Mouse (Mus musculus) heart, embryonic 15.5 days (tissue): ENCODE results near the gene Tmem41b. TPM values are rescaled to one million over a fixed set of nuclear protein-coding genes. Genes with fewer than 3 reads are reported as not detected.
A peak's percentile ranks its signal among the peaks of the same experiment; 100 is the strongest.
"Not testable (repeated sequence)": the region's sequence is repeated elsewhere in the genome, so short reads cannot be mapped to it uniquely, and the experiment has no call there.

Source experiments
- ATAC-seq: fragments of 200-750 bp; cut with Nextera tagmentation; replicated peaks from 2 replicates; pipeline ENCODE4 v1.8.0; 2017; ENCODE audit warnings: low read depth, moderate TSS enrichment; ENCODE audit not compliant: insufficient number of reproducible peaks, insufficient read depth, low FRiP score
- H3K27ac ChIP-seq: fragments of 300-500 bp; sonication (generic); 2 replicates; pipeline ENCODE4 v1.5.1; 2015; ENCODE audit warnings: mild to moderate bottlenecking, inconsistent platforms
- H3K27me3 ChIP-seq: fragments of 300-500 bp; sonication (generic); 2 replicates; pipeline ENCODE4 v1.6.1; 2015; ENCODE audit warnings: inconsistent platforms
- H3K36me3 ChIP-seq: fragments of 300-500 bp; sonication (generic); 2 replicates; pipeline ENCODE4 v1.6.1; 2015; ENCODE audit warnings: mild to moderate bottlenecking, inconsistent platforms
- H3K4me1 ChIP-seq: fragments of 300-500 bp; sonication (generic); replicated peaks from 2 replicates; pipeline ENCODE4 v1.6.1; 2015; ENCODE audit warnings: inconsistent platforms
- H3K4me2 ChIP-seq: fragments of 300-500 bp; sonication (generic); 2 replicates; pipeline ENCODE4 v1.6.1; 2015; ENCODE audit warnings: inconsistent platforms, mild to moderate bottlenecking, moderate library complexity
- H3K4me3 ChIP-seq: fragments of 300-500 bp; sonication (generic); 2 replicates; pipeline ENCODE4 v1.5.1; 2015; ENCODE audit warnings: mild to moderate bottlenecking, inconsistent platforms
- H3K9ac ChIP-seq: fragments of 300-500 bp; sonication (generic); 2 replicates; pipeline ENCODE4 v1.6.1; 2015; ENCODE audit warnings: mild to moderate bottlenecking, inconsistent platforms
- H3K9me3 ChIP-seq: fragments of 300-500 bp; sonication (generic); replicated peaks from 2 replicates; pipeline ENCODE4 v1.6.1; 2016; ENCODE audit warnings: inconsistent platforms
- WGBS: fragments of 180-500 bp; shearing (Covaris S2); methylation state at CpG from one replicate; pipeline ENCODE4 v1.1.7; 2015; ENCODE audit warnings: mixed read lengths; 5-methylcytosine and 5-hydroxymethylcytosine counted together
- polyA plus RNA-seq: library from polyadenylated mRNA; unstranded; fragments of >200 nt; fragmentation: Nextera tagmentation; extraction: Ambion mirVana; gene quantifications from 2 replicates; pipeline ENCODE4 v1.2.1, GENCODE M21; 2015

The Tmem41b gene
- 44.1 and 44.6 TPM in 2 replicates for polyA plus RNA-seq

DNA sequence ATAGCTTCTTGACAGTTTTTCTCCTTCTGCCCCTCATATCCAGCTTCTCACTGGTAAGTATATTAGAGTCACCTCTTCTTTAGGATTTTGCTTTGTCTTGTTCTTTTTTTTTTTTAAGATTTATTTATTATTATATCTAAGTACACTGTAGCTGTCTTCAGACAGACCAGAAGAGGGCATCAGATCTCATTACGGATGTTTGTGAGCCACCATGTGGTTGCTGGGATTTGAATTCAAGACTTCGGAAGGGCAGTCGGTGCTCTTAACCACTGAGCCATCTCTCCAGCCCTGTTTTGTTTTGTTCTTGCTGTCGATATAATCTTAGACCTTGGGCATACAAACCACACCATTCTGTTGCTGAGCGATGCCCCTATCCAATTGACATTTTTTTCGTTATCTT, at the start of gene Tmem41b:
TSS of gene Tmem41b (minus strand) at position 155 of the 400 bp plus-strand sequence.
- H3K4me1 ChIP-seq: peaks cover 11% of the 10 kb centered on the region
- not testable (repeated sequence) for H3K27me3 ChIP-seq, ATAC-seq, H3K36me3 ChIP-seq, H3K9me3 ChIP-seq
- peak within 1 kb of the TSS; percentile 69 for H3K4me3 ChIP-seq
- H3K4me2 ChIP-seq: peak within 1 kb of the TSS; percentile 68
- WGBS: 35% methylated on average over 6 of the region's 6 CpGs
- H3K27ac ChIP-seq: peak within 1 kb of the TSS; percentile 86
- peak within 1 kb of the TSS; percentile 64 for H3K9ac ChIP-seq

DNA sequence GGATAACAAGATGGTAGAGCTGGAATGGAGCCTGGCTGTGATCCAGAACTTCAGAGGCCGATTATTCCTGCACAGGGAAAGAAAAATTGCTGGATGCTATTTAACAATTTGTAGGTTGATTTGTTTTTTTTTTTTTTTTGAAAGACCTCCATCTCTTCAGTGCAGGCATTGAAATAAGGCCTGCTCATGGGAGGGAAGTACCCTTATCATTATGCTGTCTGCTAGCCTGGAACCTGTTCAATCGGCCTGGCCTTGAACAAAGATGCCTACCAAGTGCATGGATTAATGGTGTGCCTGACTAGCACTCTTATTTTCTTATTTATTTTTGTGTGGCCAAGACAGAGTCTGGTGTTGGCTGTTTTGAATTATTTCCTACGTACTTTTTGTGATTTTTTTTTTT, 43.6 kb upstream of the Tmem41b start:
- no peak for ATAC-seq
- no peaks in the 10 kb centered on the region for H3K27me3 ChIP-seq
- no peaks in the 10 kb centered on the region for H3K9me3 ChIP-seq
- 70% methylated on average over 3 of the region's 3 CpGs for WGBS
- H3K36me3 ChIP-seq: peaks cover 37% of the 10 kb centered on the region
- H3K27ac ChIP-seq: no peak overlapping the region
- H3K4me3 ChIP-seq: no peak overlapping the region
- no peak overlapping the region for H3K9ac ChIP-seq
- H3K4me1 ChIP-seq: 0 out of 2 replicates have a peak, but pooled peaks cover 5% of the 10 kb centered on the region
- H3K4me2 ChIP-seq: no peak overlapping the region

DNA sequence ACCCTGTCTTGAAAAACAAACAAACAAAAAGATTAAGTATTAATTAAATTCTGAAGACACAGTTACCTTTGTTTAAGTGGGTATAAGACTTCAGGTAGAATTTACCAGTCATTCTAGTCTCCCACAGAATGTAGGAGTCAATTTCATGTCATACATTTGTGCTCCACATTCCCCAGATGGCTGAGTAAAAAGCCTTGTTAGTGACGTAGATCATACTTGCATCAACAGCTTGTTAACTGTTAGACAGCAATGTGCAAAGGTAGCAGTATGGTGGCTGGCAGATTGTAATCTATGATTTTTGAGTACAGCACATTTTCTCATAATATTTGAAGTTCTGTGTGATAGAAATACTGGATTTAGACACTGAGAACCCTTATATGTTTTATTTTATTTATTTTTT, 42.1 kb upstream of the Tmem41b start:
- peaks cover 33% of the 10 kb centered on the region for H3K36me3 ChIP-seq
- no peak overlapping the region for H3K4me2 ChIP-seq
- 51% methylated on average over 1 of the region's 1 CpGs for WGBS
- H3K9me3 ChIP-seq: no peaks in the 10 kb centered on the region
- no peak overlapping the region for H3K9ac ChIP-seq
- no peaks in the 10 kb centered on the region for H3K4me1 ChIP-seq
- no peaks in the 10 kb centered on the region for H3K27me3 ChIP-seq
- H3K4me3 ChIP-seq: no peak overlapping the region
- H3K27ac ChIP-seq: no peak overlapping the region
- ATAC-seq: no peak

DNA sequence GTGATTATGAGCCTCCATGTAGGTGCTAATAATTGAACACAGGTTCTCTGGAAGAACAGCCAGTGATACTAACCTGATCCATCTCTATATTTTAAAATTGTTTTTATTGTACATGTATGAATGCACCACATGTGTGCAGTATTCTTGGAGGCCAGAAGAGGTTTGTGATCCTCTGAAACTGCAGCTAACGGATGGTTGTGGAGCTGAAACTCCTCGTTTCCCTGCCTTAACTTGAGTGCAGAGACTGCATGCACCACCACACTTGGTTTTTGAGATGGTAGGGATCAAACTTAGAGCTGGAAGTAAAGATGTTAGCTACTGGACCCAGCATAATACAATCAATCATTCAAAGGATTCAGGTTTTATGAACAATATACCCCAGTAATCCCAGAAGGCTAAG, 39.9 kb upstream of the Tmem41b start:
- no peak overlapping the region for H3K4me3 ChIP-seq
- no peak overlapping the region for H3K9ac ChIP-seq
- ATAC-seq: no peak
- no peaks in the 10 kb centered on the region for H3K4me1 ChIP-seq
- no peaks in the 10 kb centered on the region for H3K9me3 ChIP-seq
- 67% methylated on average over 2 of the region's 2 CpGs for WGBS
- no peak overlapping the region for H3K4me2 ChIP-seq
- H3K36me3 ChIP-seq: peaks cover 17% of the 10 kb centered on the region
- H3K27me3 ChIP-seq: no peaks in the 10 kb centered on the region
- no peak overlapping the region for H3K27ac ChIP-seq

DNA sequence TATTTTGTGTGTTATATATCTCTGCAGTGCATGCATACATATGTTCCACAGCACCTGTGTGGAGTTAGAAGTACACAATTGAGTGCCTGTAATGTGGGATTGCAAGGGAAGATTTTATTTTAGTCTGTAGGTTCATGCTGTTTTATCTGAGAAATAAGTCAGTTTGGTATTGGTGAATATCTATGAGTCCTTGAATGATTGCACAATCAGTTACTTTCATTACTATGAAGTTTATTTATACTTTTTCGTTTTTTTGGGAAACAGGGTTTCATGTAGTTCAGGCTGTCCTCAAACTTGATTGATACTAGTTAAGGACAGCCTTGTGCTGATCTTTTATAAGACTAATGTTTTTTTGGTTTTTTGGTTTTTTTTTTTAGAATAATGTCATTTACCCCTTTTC, 36.8 kb upstream of the Tmem41b start:
- no peaks in the 10 kb centered on the region for H3K27me3 ChIP-seq
- H3K27ac ChIP-seq: no peak overlapping the region
- no peaks in the 10 kb centered on the region for H3K9me3 ChIP-seq
- H3K4me3 ChIP-seq: no peak overlapping the region
- no peaks in the 10 kb centered on the region for H3K36me3 ChIP-seq
- H3K4me1 ChIP-seq: peaks cover 8% of the 10 kb centered on the region
- ATAC-seq: no peak
- WGBS: 95% methylated on average over 1 of the region's 1 CpGs
- H3K9ac ChIP-seq: no peak overlapping the region
- no peak overlapping the region for H3K4me2 ChIP-seq

DNA sequence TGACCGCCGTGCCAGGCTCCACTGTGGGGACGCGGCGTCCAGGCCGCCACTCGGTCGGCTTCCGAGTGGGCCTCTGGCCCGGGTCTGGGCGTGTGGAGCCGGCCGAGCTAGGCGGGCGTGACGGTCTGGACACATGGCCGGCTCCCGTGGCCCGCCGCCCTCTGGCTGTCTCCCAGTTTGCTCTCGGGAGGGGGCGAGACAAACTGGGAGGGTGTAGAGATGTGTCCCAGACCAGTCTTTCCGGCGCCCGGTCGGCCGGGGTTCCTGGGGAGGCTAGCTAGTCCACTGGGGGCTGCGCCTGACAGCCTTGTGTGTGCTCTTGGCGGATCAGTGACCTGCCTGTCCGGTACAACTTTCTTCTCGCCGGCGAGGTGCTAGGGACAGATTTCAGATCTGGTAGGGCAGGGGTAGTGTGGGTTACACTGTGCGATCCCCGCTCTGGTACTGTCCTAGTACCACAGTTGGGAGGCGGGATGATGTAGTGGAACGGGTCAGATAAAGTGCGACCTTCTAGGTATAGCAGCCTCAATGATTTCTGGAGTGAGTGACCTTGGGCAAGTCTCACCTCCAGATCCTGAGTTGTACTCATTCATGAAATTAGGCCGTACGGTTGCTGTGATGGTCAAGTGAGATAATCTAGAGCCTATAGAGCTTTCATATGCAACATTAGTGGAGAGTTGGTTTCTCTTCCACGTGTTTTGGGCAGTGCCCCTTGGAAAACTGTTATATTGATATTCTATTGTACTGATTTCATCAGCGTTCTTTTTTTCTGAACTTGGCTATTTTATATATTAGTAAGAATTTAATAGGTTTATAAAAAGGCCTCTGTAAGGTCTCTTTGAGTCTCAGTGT, 32.1 kb upstream of the Tmem41b start:
- H3K4me1 ChIP-seq: peaks cover 8% of the 10 kb centered on the region
- peak overlapping the region; percentile 80 for H3K4me2 ChIP-seq
- peak overlapping the region; percentile 98 for H3K9ac ChIP-seq
- peak; percentile 74 for ATAC-seq
- peak overlapping the region; percentile 95 for H3K27ac ChIP-seq
- H3K36me3 ChIP-seq: no peaks in the 10 kb centered on the region
- no peaks in the 10 kb centered on the region for H3K27me3 ChIP-seq
- H3K9me3 ChIP-seq: no peaks in the 10 kb centered on the region
- H3K4me3 ChIP-seq: peak overlapping the region; percentile 95
- WGBS: under 1% methylated on average over 42 of the region's 42 CpGs

DNA sequence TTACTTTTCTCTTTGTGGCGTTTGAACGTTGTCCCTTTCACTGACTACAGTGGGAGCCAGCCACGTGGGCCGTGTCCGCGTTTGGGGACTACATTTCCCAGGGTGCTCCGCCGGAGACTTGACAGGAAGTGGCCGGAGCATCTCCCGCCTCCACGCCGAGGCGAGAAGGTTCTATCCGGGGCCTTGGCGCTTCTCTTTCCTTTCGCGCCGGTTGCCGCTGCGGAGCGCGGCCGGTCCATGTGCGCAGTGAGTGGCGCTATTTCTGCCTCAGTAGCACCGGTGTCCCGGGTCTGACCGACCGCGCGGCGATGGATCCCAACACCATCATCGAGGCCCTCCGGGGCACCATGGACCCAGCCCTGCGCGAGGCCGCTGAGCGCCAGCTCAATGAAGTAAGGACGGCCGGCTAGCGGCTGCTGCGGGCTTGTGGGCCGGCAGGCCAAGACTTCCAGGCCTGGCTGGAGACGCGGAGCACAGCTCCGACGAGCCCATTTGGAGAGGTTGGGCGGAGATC, 31.4 kb upstream of the Tmem41b start, which contains the start of gene Ipo7:
TSS of gene Ipo7 (plus strand) at position 158 of the 514 bp plus-strand sequence.
- Histone ChIP-seq H3K4me3 (peak within 1 kb of the TSS; percentile 95), H3K27ac (peak within 1 kb of the TSS; percentile 95), H3K4me2 (peak within 1 kb of the TSS; percentile 80), H3K9me3 (no peaks in the 10 kb centered on the region), H3K9ac (peak within 1 kb of the TSS; percentile 98), H3K4me1 (peaks cover 8% of the 10 kb centered on the region), H3K27me3 (no peaks in the 10 kb centered on the region), H3K36me3 (no peaks in the 10 kb centered on the region)
- under 1% methylated on average over 48 of the region's 48 CpGs for WGBS
- ATAC-seq: peak; percentile 97

DNA sequence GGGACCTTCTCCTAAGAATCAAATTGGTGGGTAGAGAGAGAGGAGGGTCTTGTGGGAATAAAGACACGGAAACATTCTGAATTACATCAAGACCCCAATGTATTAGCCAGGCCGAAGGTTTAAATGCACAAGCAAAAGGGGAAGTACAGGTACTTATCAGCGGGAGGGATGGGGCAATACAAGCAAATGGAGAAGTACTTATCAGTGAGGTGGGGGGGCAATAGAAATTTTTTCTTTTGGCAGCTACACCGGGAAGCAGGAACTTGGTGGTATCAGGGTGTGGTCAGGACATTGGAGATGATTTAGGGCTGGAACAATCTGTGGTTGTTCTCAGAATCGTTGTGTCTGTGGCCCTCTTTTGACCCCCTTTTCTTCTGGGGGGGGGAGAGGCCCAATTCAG, 27.5 kb upstream of the Tmem41b start:
- Histone ChIP-seq H3K4me2 (no peak overlapping the region), H3K9me3 (no peaks in the 10 kb centered on the region), H3K27me3 (no peaks in the 10 kb centered on the region), H3K9ac (no peak overlapping the region), H3K27ac (no peak overlapping the region), H3K4me1 (no peaks in the 10 kb centered on the region; the same call in 1 of the 2 replicates), H3K4me3 (no peak overlapping the region), H3K36me3 (no peaks in the 10 kb centered on the region)
- no peak for ATAC-seq
- 77% methylated on average over 5 of the region's 5 CpGs for WGBS

DNA sequence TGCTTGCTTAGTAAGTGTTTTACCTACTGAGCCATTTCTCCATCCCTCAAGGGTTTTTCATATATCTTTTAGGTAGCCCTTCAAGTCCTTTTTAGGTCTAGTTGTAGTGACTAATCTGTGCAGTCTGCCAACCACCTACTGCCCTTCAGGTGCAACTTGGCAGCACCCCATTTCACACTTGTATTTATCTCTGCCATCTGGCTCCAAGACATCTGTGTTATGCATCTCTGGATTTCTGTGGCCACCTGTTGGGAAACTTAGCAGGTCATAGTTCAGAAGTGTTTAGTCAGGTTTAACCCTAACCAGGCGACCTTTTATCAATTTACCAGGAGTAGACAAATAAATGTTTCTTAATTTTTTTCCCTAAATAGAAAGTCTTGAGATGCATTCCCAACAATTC, 24.7 kb upstream of the Tmem41b start:
- no peak overlapping the region for H3K9ac ChIP-seq
- no peaks in the 10 kb centered on the region for H3K36me3 ChIP-seq
- H3K27me3 ChIP-seq: no peaks in the 10 kb centered on the region
- no peak overlapping the region for H3K4me2 ChIP-seq
- H3K4me1 ChIP-seq: no peaks in the 10 kb centered on the region
- no peak overlapping the region for H3K4me3 ChIP-seq
- H3K9me3 ChIP-seq: no peaks in the 10 kb centered on the region
- 69% methylated on average over 1 of the region's 1 CpGs for WGBS
- ATAC-seq: no peak
- no peak overlapping the region for H3K27ac ChIP-seq

DNA sequence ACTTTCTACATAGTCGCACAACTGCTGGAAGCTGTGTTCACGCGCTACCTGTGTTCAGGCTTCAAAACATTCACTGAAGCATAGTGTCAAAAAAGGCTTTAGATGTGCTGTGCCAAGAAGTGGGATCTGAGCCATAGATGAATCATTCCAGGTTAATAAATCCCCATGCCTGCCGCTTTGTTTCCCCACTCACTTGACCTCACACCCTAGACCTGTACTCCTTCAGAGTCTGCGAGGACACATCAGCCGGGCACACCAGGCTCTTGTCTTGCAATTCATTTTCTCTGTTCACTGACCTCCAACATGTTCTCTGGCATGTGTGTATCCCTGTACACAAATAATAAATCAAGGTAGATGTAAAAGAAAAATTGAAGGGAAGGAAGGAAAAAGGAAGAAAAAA, 22.4 kb upstream of the Tmem41b start:
- Histone ChIP-seq H3K4me1 (no peaks in the 10 kb centered on the region), H3K27ac (no peak overlapping the region), H3K4me2 (no peak overlapping the region), H3K9ac (no peak overlapping the region), H3K9me3 (no peaks in the 10 kb centered on the region), H3K27me3 (no peaks in the 10 kb centered on the region), H3K4me3 (no peak overlapping the region), H3K36me3 (no peaks in the 10 kb centered on the region)
- no peak for ATAC-seq
- 86% methylated on average over 6 of the region's 6 CpGs for WGBS

DNA sequence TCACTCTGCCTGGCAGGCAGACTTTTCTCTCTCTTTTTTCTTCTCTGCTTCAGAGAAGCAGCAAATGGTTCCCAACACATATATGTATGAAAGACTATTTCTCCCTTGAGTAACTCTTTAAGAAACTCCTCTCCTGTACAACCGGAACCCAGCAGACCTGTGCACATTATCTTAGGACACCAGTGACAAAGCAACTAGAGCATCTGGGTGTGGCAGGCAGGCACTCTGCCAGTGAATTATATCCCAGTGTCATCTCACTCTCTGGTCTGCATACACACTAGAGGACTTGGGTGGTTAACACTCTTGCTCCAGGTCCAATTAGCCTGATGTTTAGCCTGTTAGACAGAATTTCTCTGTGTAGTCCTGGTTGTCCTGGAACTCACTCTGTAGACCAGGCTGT, 21.8 kb upstream of the Tmem41b start:
- Histone ChIP-seq H3K27ac (no peak overlapping the region), H3K36me3 (no peaks in the 10 kb centered on the region), H3K4me1 (no peaks in the 10 kb centered on the region), H3K27me3 (no peaks in the 10 kb centered on the region), H3K4me2 (no peak overlapping the region), H3K9ac (no peak overlapping the region), H3K4me3 (no peak overlapping the region), H3K9me3 (no peaks in the 10 kb centered on the region)
- WGBS: 89% methylated on average over 1 of the region's 1 CpGs
- ATAC-seq: no peak
